Mouse (Mus musculus): Measurements from ENCODE around the gene B230118H07Rik.

DNA sequence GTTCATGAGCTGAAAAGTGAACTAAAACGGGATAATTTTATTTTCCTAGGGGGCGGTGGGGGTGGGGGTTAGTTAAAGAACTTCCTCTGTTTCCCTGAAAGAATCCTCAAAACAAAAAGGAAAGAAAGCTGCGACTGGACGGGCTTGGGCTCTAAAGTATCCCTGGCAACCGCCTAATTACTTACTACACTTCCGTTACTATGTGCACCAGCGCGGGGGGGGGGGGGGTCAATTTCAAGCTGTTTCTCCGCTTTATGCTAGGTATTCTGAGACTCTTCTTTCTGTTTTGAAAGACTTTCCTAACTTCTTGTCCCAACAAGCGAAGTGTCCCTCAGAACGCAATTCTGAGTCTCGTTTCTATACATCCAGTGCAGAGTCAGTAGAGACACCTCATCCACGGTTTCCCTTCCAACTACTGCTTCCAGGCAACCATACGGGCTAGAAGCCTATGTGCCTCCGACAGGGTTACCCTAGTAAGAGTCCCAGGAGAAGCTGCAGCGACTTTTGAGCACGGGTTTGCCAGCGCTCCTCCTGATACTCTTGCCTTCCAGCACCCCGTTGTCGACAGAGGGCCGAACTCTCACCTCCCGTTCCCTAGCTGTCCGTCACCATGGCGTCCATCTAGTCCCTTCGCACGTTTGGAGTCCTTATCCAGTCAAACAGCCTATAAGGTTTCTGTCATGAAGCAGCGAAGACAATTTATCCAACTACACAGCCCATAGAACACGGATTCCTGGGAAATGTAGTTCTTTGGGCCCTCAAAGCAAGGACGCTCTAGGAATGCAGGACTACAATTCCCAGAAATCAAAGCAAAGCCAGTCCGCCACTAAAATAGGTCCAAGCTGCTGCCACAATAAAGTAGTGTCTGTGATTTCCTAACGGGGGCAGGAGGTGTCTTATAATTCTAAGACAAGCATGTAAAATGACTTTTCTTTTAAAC lies 20.8 kb downstream of the B230118H07Rik start:
- TF ChIP-seq POLR2A (IDR thresholded peaks at IDR 0.05; ENCODE audit: extremely low read depth, insufficient read depth, low read length) = peak; percentile 78
- TF ChIP-seq CTCF (IDR thresholded peaks at IDR 0.05; ENCODE audit: extremely low read depth, insufficient read depth, low read length) = no peak
